21 mouse cellular contexts compared by ENCODE assay signal in the genomic region with DNA sequence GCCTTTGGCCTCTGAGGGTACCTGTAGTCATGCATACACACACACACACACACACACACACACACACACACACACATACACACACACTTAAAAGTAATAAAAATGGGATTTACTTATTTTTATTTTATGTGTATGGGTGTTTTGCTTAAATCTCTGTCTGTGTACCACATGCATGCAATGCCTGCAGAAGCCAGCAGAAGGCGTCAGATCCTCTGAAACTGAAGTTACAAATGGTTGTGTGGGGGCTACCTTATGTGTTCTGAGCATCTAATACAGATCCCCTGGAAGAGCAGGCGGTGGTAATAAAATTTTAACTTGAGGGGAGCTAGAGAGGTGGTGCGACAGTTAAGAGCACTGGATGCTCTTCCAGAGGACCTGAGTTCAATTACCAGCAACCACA. TPM values are rescaled to one million over a fixed set of nuclear protein-coding genes. Genes with fewer than 3 reads are reported as not detected.
A peak's percentile ranks its signal among the peaks of the same experiment; 100 is the strongest.
DNase-seq lines count a peak whose midpoint lies in the region; ATAC-seq and TF ChIP-seq lines count a peak whose summit lies in the region.
"Had no signal": no experiment of that assay in that cellular context is flagged by ENCODE, and none has a peak within 500 bp of the region (broad histone marks: within the 10 kb centered on the region; RNA-seq: fewer than 3 reads in every experiment).

No protein-coding gene starts in this region.

- 0 out of 2 replicates have a peak, but pooled peaks cover 2% of the 10 kb centered on the region for H3K4me1 ChIP-seq in forebrain, embryonic 11.5 days (replicated peaks; ENCODE audit: control insufficient read depth, insufficient read depth, low read length)
- H3K4me1 ChIP-seq in forebrain, embryonic 14.5 days (ENCODE audit: control insufficient read depth, insufficient read depth, low read length), result peaks cover 4% of the 10 kb centered on the region; the same call in 1 of the 2 replicates
- 0 out of 2 replicates have a peak, but pooled peaks cover 3% of the 10 kb centered on the region for H3K4me1 ChIP-seq in kidney, adult 2 months (ENCODE audit: control insufficient read depth, insufficient read depth, low read length)
- H3K4me1 ChIP-seq in lung, postnatal 0 days (ENCODE audit: insufficient read depth, low read depth, low read length), result peaks cover 5% of the 10 kb centered on the region; the same call in 1 of the 2 replicates
- H3K4me1 ChIP-seq in lung, adult 2 months (ENCODE audit: control insufficient read depth, insufficient read depth, low read length), result no peaks in the 10 kb centered on the region
- H3K4me1 ChIP-seq: embryonic facial prominence, embryonic 12.5 days had no signal

- TF ChIP-seq POLR2A in kidney, adult 2 months (IDR thresholded peaks at IDR 0.05; ENCODE audit: low read depth, low read length), result no peak
- TF ChIP-seq POLR2A in lung, adult 2 months (IDR thresholded peaks at IDR 0.05; ENCODE audit: borderline replicate concordance, extremely low read depth, low read depth, low read length), result no peak

- TF ChIP-seq CTCF in kidney, adult 2 months (conservative IDR thresholded peaks at IDR 0.05; ENCODE audit: insufficient read depth, insufficient read length, low read depth, low read length), result 0 out of 2 replicates have a peak, but pooled peaks have one; percentile 18
- TF ChIP-seq CTCF in lung, postnatal 0 days (IDR thresholded peaks at IDR 0.05), result peak; percentile 34; the same call in 1 of the 2 replicates
- TF ChIP-seq CTCF in lung, adult 2 months (IDR thresholded peaks at IDR 0.05; ENCODE audit: insufficient read depth, low read length), result no peak

- no peaks in the 10 kb centered on the region for H3K36me3 ChIP-seq in forebrain, embryonic 11.5 days (ENCODE audit: control insufficient read depth, insufficient read depth, low read length)
- H3K36me3 ChIP-seq in forebrain, embryonic 14.5 days (ENCODE audit: control insufficient read depth, insufficient read depth, low read length), result no peaks in the 10 kb centered on the region
- H3K36me3 ChIP-seq in kidney, adult 2 months (ENCODE audit: control insufficient read depth, insufficient read depth, low read length), result no peaks in the 10 kb centered on the region; the same call in 1 of the 2 replicates
- H3K36me3 ChIP-seq in lung, postnatal 0 days (ENCODE audit: insufficient read depth, low read length), result no peaks in the 10 kb centered on the region

- no peak overlapping the region for H3K9ac ChIP-seq in forebrain, embryonic 11.5 days (ENCODE audit: low read length)
- H3K9ac ChIP-seq in forebrain, embryonic 14.5 days (ENCODE audit: low read length), result no peak overlapping the region
- H3K9ac ChIP-seq in lung, postnatal 0 days (replicated peaks; ENCODE audit: low read depth), result no peak overlapping the region
- H3K9ac ChIP-seq: embryonic facial prominence, embryonic 12.5 days; heart, embryonic 15.5 days; limb, embryonic 13.5 days; stomach, embryonic 15.5 days had no signal

- no peaks in the 10 kb centered on the region for H3K9me3 ChIP-seq in forebrain, embryonic 11.5 days (ENCODE audit: control insufficient read depth, low read length)
- no peaks in the 10 kb centered on the region for H3K9me3 ChIP-seq in forebrain, embryonic 14.5 days (replicated peaks; ENCODE audit: control insufficient read depth, low read length)
- no peaks in the 10 kb centered on the region for H3K9me3 ChIP-seq in lung, postnatal 0 days (ENCODE audit: low read length)
- H3K9me3 ChIP-seq: embryonic facial prominence, embryonic 12.5 days; heart, embryonic 15.5 days; limb, embryonic 13.5 days; stomach, embryonic 15.5 days had no signal

- TF ChIP-seq EP300 in lung, postnatal 0 days (IDR thresholded peaks at IDR 0.05), result no peak

- H3K4me2 ChIP-seq in forebrain, embryonic 11.5 days (ENCODE audit: low read depth, low read length, severe bottlenecking), result no peak overlapping the region
- H3K4me2 ChIP-seq in forebrain, embryonic 14.5 days (ENCODE audit: low read length), result no peak overlapping the region
- H3K4me2 ChIP-seq in lung, postnatal 0 days (replicated peaks; ENCODE audit: low read depth, low read length), result no peak overlapping the region
- H3K4me2 ChIP-seq: embryonic facial prominence, embryonic 12.5 days; heart, embryonic 15.5 days; limb, embryonic 13.5 days; stomach, embryonic 15.5 days had no signal

- ATAC-seq in forebrain, embryonic 11.5 days (replicated peaks; ENCODE audit: low FRiP score), result no peak
- no peak for ATAC-seq in forebrain, embryonic 14.5 days
- ATAC-seq in lung, postnatal 0 days, result no peak

- DNase-seq in forebrain, embryonic 11.5 days (ENCODE audit: low spot score), result peak; percentile 27
- DNase-seq in forebrain, embryonic 14.5 days (ENCODE audit: low spot score), result no peak
- DNase-seq in kidney, adult 2 months, result no peak
- DNase-seq in kidney, postnatal 25 days, result no peak
- DNase-seq in lung, postnatal 0 days (ENCODE audit: low spot score), result no peak
- no peak for DNase-seq in lung, adult 2 months
- DNase-seq in R1 (ENCODE audit: low read depth, low spot score), result peak; percentile 31
- DNase-seq in left cerebral cortex, adult 11 months (ENCODE audit: low spot score), result no peak
- DNase-seq: adrenal gland, postnatal 14 days; gastrocnemius, postnatal 10 days; heart, adult 18-20 months; heart, postnatal 4 days had no signal

- WGBS in forebrain, embryonic 11.5 days, result 87% methylated on average over 3 of the region's 3 CpGs
- WGBS in forebrain, embryonic 14.5 days, result 74% methylated on average over 3 of the region's 3 CpGs
- WGBS in kidney, adult 2 months, result 90% methylated on average over 3 of the region's 3 CpGs
- 82% methylated on average over 3 of the region's 3 CpGs for WGBS in lung, postnatal 0 days
- WGBS in lung, adult 2 months, result 90% methylated on average over 3 of the region's 3 CpGs

- no peak overlapping the region for H3K4me3 ChIP-seq in forebrain, embryonic 11.5 days (ENCODE audit: low read depth, low read length)
- H3K4me3 ChIP-seq in forebrain, embryonic 14.5 days (ENCODE audit: low read depth, low read length), result no peak overlapping the region
- no peak overlapping the region for H3K4me3 ChIP-seq in kidney, adult 2 months (ENCODE audit: insufficient read depth, low read depth, low read length)
- no peak overlapping the region for H3K4me3 ChIP-seq in lung, postnatal 0 days (ENCODE audit: low read depth, low read length)
- H3K4me3 ChIP-seq in lung, adult 2 months (replicated peaks; ENCODE audit: extremely low read depth, low read depth, low read length), result no peak overlapping the region
- H3K4me3 ChIP-seq: embryonic facial prominence, embryonic 12.5 days; erythroblast, embryonic 14.5 days; heart, embryonic 15.5 days; limb, embryonic 13.5 days; stomach, embryonic 15.5 days had no signal

- no peaks in the 10 kb centered on the region for H3K27me3 ChIP-seq in forebrain, embryonic 11.5 days (ENCODE audit: control insufficient read depth, insufficient read depth, low read length)
- no peaks in the 10 kb centered on the region for H3K27me3 ChIP-seq in forebrain, embryonic 14.5 days (replicated peaks; ENCODE audit: control insufficient read depth, insufficient read depth, low read length)
- no peaks in the 10 kb centered on the region for H3K27me3 ChIP-seq in kidney, adult 2 months (replicated peaks; ENCODE audit: control insufficient read depth, insufficient read depth, low read length)
- no peaks in the 10 kb centered on the region for H3K27me3 ChIP-seq in lung, postnatal 0 days (replicated peaks; ENCODE audit: insufficient read depth, low read length)
- H3K27me3 ChIP-seq: embryonic facial prominence, embryonic 12.5 days; heart, embryonic 15.5 days; limb, embryonic 13.5 days; stomach, embryonic 15.5 days had no signal

- H3K27ac ChIP-seq in forebrain, embryonic 11.5 days (ENCODE audit: low read depth, low read length), result no peak overlapping the region
- no peak overlapping the region for H3K27ac ChIP-seq in forebrain, embryonic 14.5 days (ENCODE audit: low read depth, low read length)
- no peak overlapping the region for H3K27ac ChIP-seq in kidney, adult 2 months (ENCODE audit: insufficient read depth, low read depth, low read length)
- H3K27ac ChIP-seq in lung, postnatal 0 days (ENCODE audit: low read length), result no peak overlapping the region
- H3K27ac ChIP-seq: embryonic facial prominence, embryonic 12.5 days; heart, embryonic 15.5 days; limb, embryonic 13.5 days; stomach, embryonic 15.5 days had no signal

RNA-seq across cellular contexts. Expression of gene Plpp2, which starts 5.5 kb away (rescaled TPM):
- 14.2 and 15.6 TPM in 2 replicates for polyA plus RNA-seq in forebrain, embryonic 11.5 days (2014; fragmentation: Nextera tagmentation; extraction: Ambion mirVana)
- polyA plus RNA-seq in forebrain, embryonic 14.5 days (2014; fragmentation: Nextera tagmentation; extraction: Ambion mirVana), result 9.4 and 12.5 TPM in 2 replicates
- 58.1 and 66.2 TPM in 2 replicates for polyA plus RNA-seq in kidney, adult 2 months (2012; rRNA removed)
- polyA plus RNA-seq in lung, postnatal 0 days (2015; fragmentation: Nextera tagmentation; extraction: Ambion mirVana), result 27.6 and 32.1 TPM in 2 replicates
- 27.9 and 30.4 TPM in 2 replicates for polyA plus RNA-seq in lung, adult 2 months (2012; rRNA removed)

RNA-seq across cellular contexts. Expression of gene Mier2, which starts 26.9 kb away (rescaled TPM):
- polyA plus RNA-seq in forebrain, embryonic 11.5 days (2014; fragmentation: Nextera tagmentation; extraction: Ambion mirVana), result 64.4 and 67.7 TPM in 2 replicates
- polyA plus RNA-seq in forebrain, embryonic 14.5 days (2014; fragmentation: Nextera tagmentation; extraction: Ambion mirVana), result 35.3 and 43.7 TPM in 2 replicates
- 35.0 and 45.0 TPM in 2 replicates for polyA plus RNA-seq in kidney, adult 2 months (2012; rRNA removed)
- 20.5 and 21.5 TPM in 2 replicates for polyA plus RNA-seq in lung, postnatal 0 days (2015; fragmentation: Nextera tagmentation; extraction: Ambion mirVana)
- polyA plus RNA-seq in lung, adult 2 months (2012; rRNA removed), result 62.5 and 71.8 TPM in 2 replicates

RNA-seq across cellular contexts. Expression of gene Theg, which starts 59.0 kb away (rescaled TPM):
- not detected in 2 replicates for polyA plus RNA-seq in forebrain, embryonic 11.5 days (2014; fragmentation: Nextera tagmentation; extraction: Ambion mirVana)
- polyA plus RNA-seq in forebrain, embryonic 14.5 days (2014; fragmentation: Nextera tagmentation; extraction: Ambion mirVana), result not detected in 2 replicates
- polyA plus RNA-seq in kidney, adult 2 months (2012; rRNA removed), result 0.05 TPM in 1 of 2 replicates, not detected in the other
- not detected in 2 replicates for polyA plus RNA-seq in lung, postnatal 0 days (2015; fragmentation: Nextera tagmentation; extraction: Ambion mirVana)
- polyA plus RNA-seq in lung, adult 2 months (2012; rRNA removed), result not detected in 2 replicates
- polyA plus RNA-seq: brain, embryonic 14.5 days; embryonic facial prominence, embryonic 12.5 days; erythroblast, embryonic 14.5 days; heart, embryonic 15.5 days; kidney, embryonic 16.5 days; limb, embryonic 13.5 days; liver, embryonic 16.5 days; stomach, embryonic 15.5 days had no signal

RNA-seq across cellular contexts. Expression of gene Vmn2r83, which starts 59.5 kb away (rescaled TPM):
- polyA plus RNA-seq in forebrain, embryonic 11.5 days (2014; fragmentation: Nextera tagmentation; extraction: Ambion mirVana), result not detected in 2 replicates
- polyA plus RNA-seq in forebrain, embryonic 14.5 days (2014; fragmentation: Nextera tagmentation; extraction: Ambion mirVana), result not detected in 2 replicates
- not detected in 2 replicates for polyA plus RNA-seq in kidney, adult 2 months (2012; rRNA removed)
- polyA plus RNA-seq in lung, postnatal 0 days (2015; fragmentation: Nextera tagmentation; extraction: Ambion mirVana), result not detected in 2 replicates
- polyA plus RNA-seq in lung, adult 2 months (2012; rRNA removed), result not detected in 2 replicates
- polyA plus RNA-seq: brain, embryonic 14.5 days; cortical plate, adult 2 months; embryonic facial prominence, embryonic 12.5 days; erythroblast, embryonic 14.5 days; heart, embryonic 15.5 days; kidney, embryonic 16.5 days; limb, embryonic 13.5 days; liver, embryonic 16.5 days; stomach, embryonic 15.5 days had no signal

Comparison
In these comparisons a context has a peak if more than half of its experiments do, and no peak if none do; other contexts are left out.
1. DNase-seq: peak in forebrain, embryonic 11.5 days (single experiment) and R1 (single experiment); none in forebrain, embryonic 14.5 days (single experiment), kidney, adult 2 months (single experiment), kidney, postnatal 25 days (0 of 2), lung, postnatal 0 days (single experiment), lung, adult 2 months (single experiment) and left cerebral cortex, adult 11 months (single experiment).